Mouse (Mus musculus) kidney, adult 2 months (tissue): ENCODE data around the gene Il10ra.

Experiments used
- CTCF ChIP-seq: fragments of 200-500 bp; conservative IDR thresholded peaks from 2 replicates; pipeline ENCODE4 v1.5.1; 2011; ENCODE audit warnings: low read depth, mild to moderate bottlenecking, control low read depth, low read length, moderate library complexity, mixed read lengths; ENCODE audit not compliant: insufficient read depth, insufficient read length
- POLR2A ChIP-seq: fragments of 200-500 bp; IDR thresholded peaks from one replicate; pipeline ENCODE4 v1.6.1; 2011; ENCODE audit warnings: low read depth, low read length, control low read depth

DNA sequence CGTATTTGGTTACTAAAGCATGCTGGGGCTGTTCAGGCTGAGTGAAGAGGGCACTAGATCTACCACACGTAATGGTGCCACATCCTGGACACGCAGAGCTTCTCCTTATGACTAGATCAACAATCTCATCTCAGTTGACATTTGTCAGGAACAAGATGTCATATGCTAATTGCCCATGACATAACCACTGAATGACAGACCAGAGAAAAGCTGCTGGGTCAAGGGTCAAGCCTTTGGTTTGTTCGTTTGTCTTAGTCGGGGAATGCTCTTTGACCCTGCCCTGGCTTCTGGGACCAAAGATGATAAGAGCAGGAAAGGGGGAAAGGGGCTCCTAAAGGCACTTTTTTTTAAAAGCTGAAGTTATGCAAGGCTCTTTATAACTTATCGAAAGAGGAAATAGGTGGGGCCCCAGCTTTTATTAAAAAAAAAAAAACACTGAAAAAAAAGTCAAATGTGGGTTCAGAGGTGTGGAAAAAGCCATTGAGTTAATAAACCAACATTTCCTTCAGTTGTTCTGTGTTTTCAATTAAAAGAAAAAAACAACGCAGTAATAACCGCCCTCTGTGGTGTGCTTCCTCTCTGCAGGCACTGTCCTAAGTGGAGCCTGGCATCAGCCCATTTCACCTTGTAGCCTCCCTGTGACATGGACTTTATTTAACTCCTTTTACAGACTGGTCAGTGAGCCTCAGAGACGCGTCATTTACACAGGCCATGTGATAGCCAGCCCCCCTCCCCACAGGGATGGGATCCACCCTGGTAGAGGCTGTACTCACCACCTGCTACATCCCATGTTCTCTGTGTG lies 25.5 kb upstream of the Il10ra start:
- no peak for TF ChIP-seq POLR2A
- no peak for TF ChIP-seq CTCF
